Mouse (Mus musculus): ENCODE results near the gene Angptl4. TPM values are rescaled to one million over a fixed set of nuclear protein-coding genes. Genes with fewer than 3 reads are reported as not detected.

Gene Angptl4
- 0.42 to 0.43 TPM in 2 of 4 replicates, not detected in the others for total RNA-seq (2023)

GRCm38 (mm10) chr17:33781124-33781977, at the start of gene Angptl4:
TSS of gene Angptl4 (minus strand) at chr17:33781830.

GRCm38 (mm10) chr17:33824084-33824996, 42.7 kb upstream of the Angptl4 start, which contains the start of the genes Rps28 and Ndufa7:
TSS of gene Rps28 (minus strand) at chr17:33824562.
TSS of gene Ndufa7 (plus strand) at chr17:33824572.

DNA sequence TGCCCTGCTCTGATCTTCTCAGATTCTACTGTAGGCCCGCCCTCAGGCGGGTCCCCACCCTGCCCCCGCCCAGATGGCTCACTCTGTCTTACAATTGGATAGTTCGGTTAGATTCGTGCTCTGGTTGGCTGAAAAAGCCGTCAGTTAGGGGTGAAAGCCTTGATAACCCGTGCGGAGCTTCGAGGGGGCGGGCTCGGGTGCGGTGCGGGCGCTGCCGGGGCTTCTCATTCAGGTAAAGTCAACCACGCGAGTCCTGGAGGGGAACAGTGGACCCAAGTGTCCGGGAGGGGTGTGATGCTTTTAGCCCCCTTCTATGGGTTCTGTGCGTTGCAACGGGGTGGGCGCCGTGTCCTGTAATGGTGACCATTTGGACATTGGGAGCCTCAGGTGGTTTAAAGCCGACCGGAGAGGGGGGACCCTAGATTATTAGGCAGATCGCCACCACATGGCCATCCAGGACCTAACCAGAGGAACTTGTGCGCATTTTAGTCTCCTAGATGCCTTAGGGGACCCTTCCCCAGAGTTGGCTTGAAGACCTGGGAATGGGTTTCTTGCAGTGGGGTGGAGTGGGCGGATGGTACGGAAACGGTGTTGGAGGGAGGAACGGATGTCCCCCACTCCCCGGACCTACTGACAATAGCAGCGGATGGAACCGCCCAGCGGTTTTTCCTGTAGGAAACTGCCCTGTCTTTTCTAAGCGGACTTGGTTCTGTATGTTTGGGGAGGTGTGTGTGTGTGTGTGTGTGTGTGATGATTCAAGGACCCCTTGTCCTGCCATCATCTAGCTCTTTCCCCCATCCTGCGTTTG, 28.9 kb upstream of the Angptl4 start, which contains the start of gene Kank3:
Kank3 (plus strand) TSS at position 186 of the 808 bp plus-strand sequence.

DNA sequence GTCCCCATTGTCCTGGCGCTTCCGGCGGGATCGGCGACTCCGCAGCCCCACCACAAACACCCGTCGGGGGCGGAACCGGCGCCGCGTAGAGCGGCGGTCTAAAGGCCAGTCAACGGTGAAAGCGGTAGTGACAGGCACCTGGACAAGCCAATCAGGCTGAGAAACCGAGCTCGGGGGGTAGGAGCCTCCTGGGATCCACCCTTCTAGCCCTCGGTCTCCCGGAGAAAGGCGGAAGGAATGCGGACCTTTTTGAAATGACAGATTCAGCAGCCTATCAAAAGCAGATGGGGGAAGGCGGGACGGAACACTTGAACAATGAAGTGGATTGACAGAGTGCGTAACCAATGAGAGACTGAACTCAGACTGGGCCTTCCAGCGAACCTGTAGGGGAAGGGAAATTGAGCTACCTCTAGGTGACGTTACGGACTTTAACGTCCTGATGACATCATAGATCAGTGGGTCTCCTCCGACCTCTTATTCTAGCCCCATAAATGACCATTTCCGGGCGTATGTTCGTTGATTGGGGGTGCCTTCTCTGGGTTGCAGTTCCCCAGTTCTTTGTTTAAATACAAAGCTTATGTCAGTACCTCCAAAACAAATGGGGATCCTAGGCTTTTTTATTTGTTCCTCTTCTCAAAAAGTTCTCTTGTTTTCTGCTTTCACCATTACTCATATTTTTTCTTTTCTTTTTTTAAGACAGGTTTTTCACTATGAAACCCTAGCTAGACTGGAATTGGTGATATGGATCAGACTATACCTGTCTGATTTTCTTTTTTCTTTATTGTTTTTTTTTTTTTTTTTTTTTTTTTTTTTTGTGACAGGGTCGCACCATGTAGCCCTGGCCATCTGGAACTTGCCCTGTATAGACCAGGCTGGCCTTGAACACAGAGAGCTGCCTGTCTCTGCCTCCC, 21.1 kb downstream of the Angptl4 start, which contains the start of gene Rab11b:
Rab11b (minus strand) TSS at position 276 of the 911 bp plus-strand sequence.

Other genes starting within 250 kb of the Angptl4 start
- gene Myo1f, start 226.1 kb downstream of the Angptl4 start, total RNA-seq (2023) = 17.6 to 26.2 TPM (median 20.6 TPM) in 4 replicates
- gene Zfp414, start 152.7 kb downstream of the Angptl4 start, total RNA-seq (2023) = 34.4 to 37.6 TPM (median 36.0 TPM) in 4 replicates
- gene Pram1, start 143.8 kb downstream of the Angptl4 start, total RNA-seq (2023) = 0.91 to 3.0 TPM (median 2.3 TPM) in 3 of 4 replicates, not detected in the other
- 368 to 402 TPM (median 383 TPM) in 4 replicates for gene Hnrnpm, start 95.0 kb downstream of the Angptl4 start, total RNA-seq (2023)
- 42.0 to 48.3 TPM (median 44.9 TPM) in 4 replicates for gene March2, start 63.2 kb downstream of the Angptl4 start, total RNA-seq (2023)
- 193 to 221 TPM (median 217 TPM) in 4 replicates for gene Rab11b, start 21.3 kb downstream of the Angptl4 start, total RNA-seq (2023)
- 1.8 to 3.6 TPM (median 2.5 TPM) in 4 replicates for gene Kank3, start 28.7 kb upstream of the Angptl4 start, total RNA-seq (2023)
- 3,326 to 3,462 TPM (median 3,401 TPM) in 4 replicates for gene Rps28, start 42.7 kb upstream of the Angptl4 start, total RNA-seq (2023)
- 142 to 168 TPM (median 145 TPM) in 4 replicates for gene Ndufa7, start 42.7 kb upstream of the Angptl4 start, total RNA-seq (2023)
- 3.6 to 7.8 TPM (median 5.2 TPM) in 4 replicates for gene Cd320, start 61.3 kb upstream of the Angptl4 start, total RNA-seq (2023)
- gene Gm7029, start 92.0 kb upstream of the Angptl4 start, total RNA-seq (2023) = not detected in 4 replicates
- 2.4 to 6.4 TPM (median 2.6 TPM) in 4 replicates for gene Kifc1, start 108.8 kb upstream of the Angptl4 start, total RNA-seq (2023)
- 0.75 to 0.94 TPM in 2 of 4 replicates, not detected in the others for gene Platr17, start 123.3 kb upstream of the Angptl4 start, total RNA-seq (2023)
- gene Daxx, start 127.6 kb upstream of the Angptl4 start, total RNA-seq (2023) = 43.7 to 52.6 TPM (median 49.3 TPM) in 4 replicates
- 431 to 449 TPM (median 436 TPM) in 4 replicates for gene Tapbp, start 134.1 kb upstream of the Angptl4 start, total RNA-seq (2023)
- gene Zbtb22, start 134.1 kb upstream of the Angptl4 start, total RNA-seq (2023) = 37.5 to 42.9 TPM (median 39.2 TPM) in 4 replicates
- 169 to 183 TPM (median 181 TPM) in 4 replicates for gene Rgl2, start 147.7 kb upstream of the Angptl4 start, total RNA-seq (2023)
- 55.2 to 64.5 TPM (median 58.4 TPM) in 4 replicates for gene Pfdn6, start 158.5 kb upstream of the Angptl4 start, total RNA-seq (2023)
- gene Wdr46, start 158.8 kb upstream of the Angptl4 start, total RNA-seq (2023) = 37.1 to 42.6 TPM (median 40.1 TPM) in 4 replicates
- gene B3galt4, start 169.7 kb upstream of the Angptl4 start, total RNA-seq (2023) = 3.9 to 6.1 TPM (median 5.8 TPM) in 4 replicates
- 86.2 to 102 TPM (median 93.0 TPM) in 4 replicates for gene Vps52, start 174.0 kb upstream of the Angptl4 start, total RNA-seq (2023)
- 1,434 to 1,528 TPM (median 1,474 TPM) in 4 replicates for gene Rps18, start 174.2 kb upstream of the Angptl4 start, total RNA-seq (2023)
- 2,712 to 3,144 TPM (median 2,852 TPM) in 4 replicates for gene H2-K1, start 218.5 kb upstream of the Angptl4 start, total RNA-seq (2023)
- gene Ring1, start 242.8 kb upstream of the Angptl4 start, total RNA-seq (2023) = 31.0 to 45.2 TPM (median 32.4 TPM) in 4 replicates
- gene H2-Ke6, start 246.2 kb upstream of the Angptl4 start, total RNA-seq (2023) = 122 to 144 TPM (median 136 TPM) in 4 replicates
- gene Slc39a7, start 249.9 kb upstream of the Angptl4 start, total RNA-seq (2023) = 63.8 to 91.4 TPM (median 78.7 TPM) in 4 replicates
- 106 to 119 TPM (median 119 TPM) in 4 replicates for gene Rxrb, start 250.0 kb upstream of the Angptl4 start, total RNA-seq (2023)